Mouse (Mus musculus): ENCODE data around the gene Oxtr. TPM values are rescaled to one million over a fixed set of nuclear protein-coding genes. Genes with fewer than 3 reads are reported as not detected.

The Oxtr gene
- total RNA-seq, 2 experiments from 2014 or later, result not detected

DNA sequence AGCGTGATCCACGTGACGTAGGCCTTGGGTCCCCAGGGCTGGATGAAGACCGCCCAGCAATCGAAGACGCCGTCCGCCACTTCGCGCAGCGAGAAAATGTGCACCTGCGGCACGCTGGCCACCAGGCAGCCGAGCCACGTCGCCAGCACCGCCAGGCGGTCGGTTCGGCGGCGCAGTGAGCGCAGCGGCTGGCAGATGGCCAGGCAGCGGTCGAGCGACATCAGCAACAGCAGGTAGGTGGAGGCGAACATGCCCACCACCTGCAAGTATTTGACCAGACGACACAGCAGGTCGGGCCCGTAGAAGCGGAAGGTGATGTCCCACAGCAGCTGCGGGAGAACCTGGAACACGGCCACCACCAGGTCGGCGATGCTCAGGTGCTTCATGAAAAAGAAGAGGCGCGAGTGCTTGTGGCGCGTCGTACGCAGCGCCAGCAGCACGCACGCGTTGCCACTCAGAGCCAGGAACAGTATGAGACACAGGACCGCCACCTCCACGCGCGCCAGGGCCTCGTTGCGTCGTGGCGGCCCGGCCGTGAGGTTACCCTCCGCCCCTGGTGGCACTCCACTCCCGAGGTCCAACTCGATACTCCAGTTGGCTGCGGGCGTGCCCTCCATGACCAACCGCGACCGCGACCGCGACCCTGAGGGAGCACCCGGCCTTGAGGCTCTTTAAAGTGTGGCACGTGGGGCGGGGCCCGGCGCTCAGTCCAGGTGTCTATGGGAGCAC lies 398 bp downstream of the Oxtr start:
- peak; percentile 25 for ATAC-seq (replicated peaks; ENCODE audit: poor library complexity, severe bottlenecking)

DNA sequence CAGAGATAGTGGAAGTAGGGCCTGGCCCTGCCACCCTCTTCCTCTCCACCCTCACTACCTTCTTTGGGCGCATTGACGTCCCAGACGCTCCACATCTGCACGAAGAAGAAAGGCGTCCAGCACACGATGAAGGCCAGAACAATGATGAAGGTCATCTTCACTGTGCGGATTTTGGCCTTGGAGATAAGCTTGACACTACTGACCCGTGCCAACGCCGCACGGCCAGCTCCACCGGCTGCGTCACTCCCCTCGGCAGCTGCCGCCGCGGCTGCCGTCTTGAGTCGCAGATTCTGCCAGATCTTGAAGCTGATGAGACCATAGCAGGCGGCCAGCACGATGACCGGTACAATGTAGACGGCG lies 942 bp downstream of the Oxtr start:
- no peak for ATAC-seq (replicated peaks; ENCODE audit: poor library complexity, severe bottlenecking)

GRCm38 (mm10) chr6:112487993-112488392 lies 1.8 kb downstream of the Oxtr start:
- no peak for ATAC-seq (replicated peaks; ENCODE audit: poor library complexity, severe bottlenecking)

DNA sequence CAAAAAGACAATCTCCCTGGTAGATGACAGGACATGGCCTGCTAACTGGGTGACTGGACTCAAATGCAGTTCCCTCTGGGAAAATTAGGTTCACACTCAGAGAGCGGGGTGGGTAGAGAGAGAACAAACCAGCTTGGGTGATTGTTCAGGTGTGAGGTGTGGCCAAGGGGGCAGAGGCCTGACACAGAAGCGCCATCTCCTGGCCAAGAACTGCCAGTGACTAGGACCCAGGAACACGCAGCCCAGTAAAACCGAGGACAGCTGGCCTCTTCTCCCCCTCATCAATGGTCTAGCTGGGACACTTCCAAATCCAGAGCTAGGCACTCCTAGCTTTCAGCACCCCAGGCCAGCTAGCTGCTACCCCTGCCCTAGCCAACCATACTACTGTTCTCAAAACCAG lies 5.4 kb downstream of the Oxtr start:
- peak; percentile 69 for ATAC-seq (replicated peaks; ENCODE audit: poor library complexity, severe bottlenecking)

DNA sequence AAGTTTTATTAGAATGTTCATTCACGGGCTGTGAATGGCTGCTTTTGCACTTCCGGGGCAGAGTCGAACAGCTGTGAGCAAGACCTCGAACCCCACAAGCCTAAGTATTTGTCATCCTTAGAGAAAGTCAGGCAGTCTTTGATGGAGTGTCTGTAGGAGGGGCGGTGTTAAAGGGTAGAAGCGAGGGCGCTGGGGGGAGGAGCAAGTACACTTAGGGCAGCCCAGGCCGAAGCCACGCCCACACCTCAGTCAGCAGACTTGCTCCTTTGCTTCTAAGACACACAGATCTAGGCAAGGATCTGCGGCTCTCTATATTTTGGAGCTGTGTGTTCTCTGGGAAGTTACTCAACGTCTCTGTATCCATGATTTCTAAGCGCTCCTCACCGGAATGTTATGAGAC lies 9.9 kb downstream of the Oxtr start:
- ATAC-seq (replicated peaks; ENCODE audit: poor library complexity, severe bottlenecking), result no peak

GRCm38 (mm10) chr6:112471644-112472043 lies 18.1 kb downstream of the Oxtr start:
- peak; percentile 77 for ATAC-seq (replicated peaks; ENCODE audit: poor library complexity, severe bottlenecking)

DNA sequence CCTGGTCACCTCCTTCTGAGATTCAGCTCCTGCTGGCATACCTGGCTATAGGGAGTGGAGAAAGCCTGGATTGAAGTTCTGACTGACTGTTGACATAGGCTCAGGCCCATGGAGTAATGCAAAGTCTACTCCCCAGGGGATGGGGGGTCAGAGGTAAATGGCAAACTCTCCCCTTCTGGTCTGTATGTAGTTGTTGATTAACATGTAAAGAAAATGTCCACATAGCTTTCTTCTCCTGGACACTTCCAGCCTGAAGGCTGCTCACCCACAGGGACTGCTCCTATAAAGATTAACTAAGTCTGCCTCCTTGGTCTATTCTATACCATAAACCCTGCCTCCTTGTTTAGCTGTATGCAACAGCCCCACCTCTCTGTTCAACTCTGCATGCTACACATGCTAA lies 23.7 kb downstream of the Oxtr start:
- no peak for ATAC-seq (replicated peaks; ENCODE audit: poor library complexity, severe bottlenecking)

- ATAC-seq (replicated peaks; ENCODE audit: poor library complexity, severe bottlenecking), result no peak
Measured at GRCm38 (mm10) chr6:112465441-112465840, 24.3 kb downstream of the Oxtr start.

DNA sequence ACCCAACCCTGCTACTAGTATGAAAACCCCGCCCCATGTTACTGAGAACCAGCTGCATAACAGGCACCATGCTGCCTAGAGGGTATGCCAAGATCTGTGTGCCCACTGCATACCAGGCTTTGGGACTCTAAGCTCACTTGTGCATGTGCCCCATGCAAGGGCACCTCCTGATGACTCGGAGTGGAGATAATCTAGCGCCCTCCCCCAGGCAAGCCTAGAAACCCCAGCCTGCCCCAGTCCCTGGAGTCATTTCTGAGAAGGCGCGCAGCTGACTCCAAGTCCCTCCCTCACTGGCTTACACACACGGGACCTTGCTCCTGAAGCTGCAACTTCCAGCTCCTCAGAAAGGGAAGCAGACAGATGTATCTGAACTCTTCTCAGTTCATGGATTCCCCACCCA lies 26.4 kb downstream of the Oxtr start:
- peak; percentile 52; the same call in 1 of the 2 replicates for ATAC-seq (replicated peaks; ENCODE audit: poor library complexity, severe bottlenecking)

- ATAC-seq (replicated peaks; ENCODE audit: poor library complexity, severe bottlenecking), result no peak
Measured at GRCm38 (mm10) chr6:112461459-112461858, 28.3 kb downstream of the Oxtr start.

GRCm38 (mm10) chr6:112459341-112459749 lies 30.4 kb downstream of the Oxtr start, which contains the start of gene Cav3:
Gene Cav3 (plus strand): TSS chr6:112459505.
- no peak for ATAC-seq (replicated peaks; ENCODE audit: poor library complexity, severe bottlenecking)

GRCm38 (mm10) chr6:112445675-112446074 lies 44.1 kb downstream of the Oxtr start:
- ATAC-seq (replicated peaks; ENCODE audit: poor library complexity, severe bottlenecking), result peak; percentile 81

DNA sequence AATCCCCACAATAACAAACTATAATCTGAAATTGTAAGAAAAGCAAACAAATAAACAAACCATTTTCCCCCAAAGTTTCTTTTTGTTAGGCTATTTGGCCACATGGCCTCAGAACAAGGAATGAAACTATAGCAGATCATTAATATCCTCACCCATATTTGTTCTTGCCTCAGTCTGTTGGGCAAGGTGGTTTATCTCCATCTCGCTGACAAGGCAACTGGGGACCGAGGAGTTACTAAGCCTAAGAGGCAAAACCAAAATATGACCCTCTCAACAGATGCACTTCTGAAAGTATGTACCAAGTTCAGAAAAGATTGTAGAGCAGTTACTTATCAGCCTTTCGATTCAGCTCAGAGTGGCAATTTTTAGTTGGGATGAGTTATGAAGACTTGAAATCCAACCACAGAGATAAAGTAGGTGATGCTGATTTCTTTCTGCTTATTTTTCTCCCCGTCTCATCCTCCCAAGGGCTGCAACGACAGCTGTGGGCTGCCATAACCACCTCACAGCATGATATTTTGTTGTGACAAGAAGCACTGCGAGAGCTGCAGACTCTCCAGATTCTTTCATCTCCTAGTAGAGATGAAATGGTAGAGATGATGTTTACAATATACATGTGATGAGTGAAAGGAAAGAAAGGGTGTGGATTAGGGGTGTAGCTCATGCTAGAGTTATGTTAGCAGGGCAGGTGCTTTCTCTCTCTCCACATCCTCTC lies 63.6 kb downstream of the Oxtr start:
- ATAC-seq (replicated peaks; ENCODE audit: poor library complexity, severe bottlenecking), result no peak

- ATAC-seq (replicated peaks; ENCODE audit: poor library complexity, severe bottlenecking), result no peak
Measured at GRCm38 (mm10) chr6:112423746-112424501, 65.8 kb downstream of the Oxtr start.

Other genes with a start within 250 kb of the Oxtr start
- not detected in 2 replicates for gene Lmcd1, start 216.2 kb downstream of the Oxtr start, total RNA-seq (2014; fragmentation: Nextera tagmentation)
- gene Lmcd1, start 216.2 kb downstream of the Oxtr start, total RNA-seq (2017), result not detected in 2 replicates
- not detected in 2 replicates for gene Ssu2, start 101.9 kb downstream of the Oxtr start, total RNA-seq (2014; fragmentation: Nextera tagmentation)
- not detected in 2 replicates for gene Ssu2, start 101.9 kb downstream of the Oxtr start, total RNA-seq (2017)
- not detected in 2 replicates for gene Cav3, start 30.4 kb downstream of the Oxtr start, total RNA-seq (2014; fragmentation: Nextera tagmentation)
- gene Cav3, start 30.4 kb downstream of the Oxtr start, total RNA-seq (2017), result not detected in 2 replicates
- gene Rad18, start 206.7 kb upstream of the Oxtr start, total RNA-seq (2014; fragmentation: Nextera tagmentation), result 41.5 and 45.1 TPM in 2 replicates
- gene Rad18, start 206.7 kb upstream of the Oxtr start, total RNA-seq (2017), result 59.5 and 64.1 TPM in 2 replicates